Mouse (Mus musculus): ENCODE measurements around the gene Pdap1. TPM values are rescaled to one million over a fixed set of nuclear protein-coding genes. Genes with fewer than 3 reads are reported as not detected.
"Not testable (repeated sequence)": the region's sequence is repeated elsewhere in the genome, so short reads cannot be mapped to it uniquely, and the experiment has no call there.

Gene Pdap1
- total RNA-seq, 2 experiments from 2014 or later = 47.9 to 56.9 TPM

- H3K4me3 ChIP-seq = peak overlapping the region; percentile 83
- TF ChIP-seq CTCF (IDR thresholded peaks at IDR 0.05) = no peak
- H3K27ac ChIP-seq = peak overlapping the region; percentile 97
- intact Hi-C loops (cut with DNase I) = loop anchor here (1.0 to 2.0 kb wide), 2 partner anchors 26 to 91 kb away; partner anchors contain the start of genes Cpsf4, Ptcd1 and Zfp655
- no peak for DNase-seq
These were observed 573 bp upstream of the Pdap1 start for GRCm38 (mm10) chr5:145140611-145141010.

GRCm38 (mm10) chr5:145138836-145139235 lies 1.2 kb downstream of the Pdap1 start:
- peak overlapping the region; percentile 83 for H3K4me3 ChIP-seq
- intact Hi-C loops (cut with DNase I) = no loop called here
- no peak for TF ChIP-seq CTCF (IDR thresholded peaks at IDR 0.05)
- DNase-seq = no peak
- H3K27ac ChIP-seq = peak overlapping the region; percentile 97

- peak; percentile 4; the same call in 1 of the 2 replicates for TF ChIP-seq CTCF (IDR thresholded peaks at IDR 0.05)
- intact Hi-C loops (cut with DNase I); H3K4me3 ChIP-seq; H3K27ac ChIP-seq; DNase-seq: not testable (repeated sequence)
These were observed 6.8 kb downstream of the Pdap1 start for GRCm38 (mm10) chr5:145133275-145133674.

GRCm38 (mm10) chr5:145130995-145131394 lies 9.0 kb downstream of the Pdap1 start:
- Histone ChIP-seq H3K27ac (no peak overlapping the region), H3K4me3 (no peak overlapping the region)
- no peak for TF ChIP-seq CTCF (IDR thresholded peaks at IDR 0.05)
- DNase-seq = no peak
- intact Hi-C loops (cut with DNase I) = no loop called here

GRCm38 (mm10) chr5:145130191-145130590 lies 9.8 kb downstream of the Pdap1 start:
- no peak for TF ChIP-seq CTCF (IDR thresholded peaks at IDR 0.05)
- Histone ChIP-seq H3K27ac (no peak overlapping the region), H3K4me3 (no peak overlapping the region)
- DNase-seq = no peak
- intact Hi-C loops (cut with DNase I) = no loop called here

GRCm38 (mm10) chr5:145129773-145130172 lies 10.3 kb downstream of the Pdap1 start:
- H3K4me3 ChIP-seq; H3K27ac ChIP-seq; intact Hi-C loops (cut with DNase I); DNase-seq: not testable (repeated sequence)

GRCm38 (mm10) chr5:145129124-145129523 lies 10.9 kb downstream of the Pdap1 start:
- DNase-seq = no peak
- TF ChIP-seq CTCF (IDR thresholded peaks at IDR 0.05) = no peak
- Histone ChIP-seq H3K4me3 (no peak overlapping the region), H3K27ac (no peak overlapping the region)
- intact Hi-C loops (cut with DNase I) = no loop called here

- intact Hi-C loops (cut with DNase I) = no loop called here
- no peak overlapping the region for H3K4me3 ChIP-seq
- DNase-seq = no peak
- no peak for TF ChIP-seq CTCF (IDR thresholded peaks at IDR 0.05)
- no peak overlapping the region for H3K27ac ChIP-seq
These were observed 13.5 kb downstream of the Pdap1 start for GRCm38 (mm10) chr5:145126580-145126979.

- Histone ChIP-seq H3K27ac (no peak overlapping the region), H3K4me3 (no peak overlapping the region)
- TF ChIP-seq CTCF (IDR thresholded peaks at IDR 0.05) = no peak
- intact Hi-C loops (cut with DNase I) = no loop called here
- DNase-seq = no peak
These were observed 16.6 kb downstream of the Pdap1 start for GRCm38 (mm10) chr5:145123396-145123795.

- no peak for DNase-seq
- no peak overlapping the region; the same call in 1 of the 2 replicates for H3K4me3 ChIP-seq
- peak overlapping the region; percentile 4; the same call in 1 of the 2 replicates for H3K27ac ChIP-seq
- intact Hi-C loops (cut with DNase I) = no loop called here
- no peak for TF ChIP-seq CTCF (IDR thresholded peaks at IDR 0.05)
These were observed 19.1 kb downstream of the Pdap1 start for GRCm38 (mm10) chr5:145120921-145121320.

GRCm38 (mm10) chr5:145119385-145119784 lies 20.7 kb downstream of the Pdap1 start:
- peak; percentile 41 for TF ChIP-seq CTCF (IDR thresholded peaks at IDR 0.05)
- no peak for DNase-seq
- intact Hi-C loops (cut with DNase I) = no loop called here
- Histone ChIP-seq H3K4me3 (no peak overlapping the region), H3K27ac (no peak overlapping the region)

- TF ChIP-seq CTCF (IDR thresholded peaks at IDR 0.05) = no peak
- DNase-seq = no peak
These were observed 21.6 kb downstream of the Pdap1 start for GRCm38 (mm10) chr5:145118461-145118860.

GRCm38 (mm10) chr5:145118005-145118404 lies 22.0 kb downstream of the Pdap1 start:
- TF ChIP-seq CTCF (IDR thresholded peaks at IDR 0.05) = no peak
- intact Hi-C loops (cut with DNase I) = no loop called here
- peak overlapping the region; percentile 94 for H3K27ac ChIP-seq
- no peak overlapping the region for H3K4me3 ChIP-seq
- no peak for DNase-seq

More at GRCm38 (mm10) chr5:145118461-145118860, 21.6 kb downstream of the Pdap1 start:
- intact Hi-C loops (cut with DNase I) = no loop called here
- Histone ChIP-seq H3K4me3 (no peak overlapping the region), H3K27ac (peak overlapping the region; percentile 94)

GRCm38 (mm10) chr5:145116916-145117315 lies 23.1 kb downstream of the Pdap1 start:
- peak; percentile 80 for DNase-seq
- peak; percentile 71 for TF ChIP-seq CTCF (IDR thresholded peaks at IDR 0.05)
- Histone ChIP-seq H3K27ac (peak overlapping the region; percentile 94), H3K4me3 (peak overlapping the region; percentile 90)
- intact Hi-C loops (cut with DNase I) = no loop called here
